Mouse (Mus musculus) CH12.LX (cell line): ENCODE data around the gene Hlcs. TPM values are rescaled to one million over a fixed set of nuclear protein-coding genes. Genes with fewer than 3 reads are reported as not detected.

Experiments
- DNase-seq: peaks from one replicate; pipeline ENCODE4 v3.0.0-alpha.2; 2013; ENCODE audit errors: extremely low read depth
- H3K27ac ChIP-seq: 2 replicates; pipeline ENCODE4 v1.5.1; 2012; ENCODE audit warnings: low read depth, mild to moderate bottlenecking, control low read depth, moderate library complexity; ENCODE audit not compliant: insufficient read depth
- H3K27me3 ChIP-seq: replicated peaks from 2 replicates; pipeline ENCODE3; 2012; ENCODE audit warnings: inconsistent platforms
- H3K36me3 ChIP-seq, 2 experiments: replicated peaks in 1 of 2; 2 replicates each; pipeline versions ENCODE3 to v1.6.1; 2012; ENCODE audit warnings: inconsistent platforms in 1 of 2, low read length in 1 of 2, mild to moderate bottlenecking in 1 of 2, mixed read lengths in 1 of 2, moderate library complexity in 1 of 2; ENCODE audit not compliant: control insufficient read depth in 1 of 2, insufficient read depth in 1 of 2
- H3K4me1 ChIP-seq, 2 experiments: 2 replicates each; pipeline ENCODE4 v1.6.1; 2012; ENCODE audit warnings: inconsistent platforms in 1 of 2, moderate library complexity in 1 of 2; ENCODE audit not compliant: insufficient read depth in 2 of 2, control insufficient read depth in 1 of 2
- H3K4me2 ChIP-seq: 2 replicates; pipeline ENCODE4 v1.6.1; 2012; ENCODE audit warnings: low read depth, mild to moderate bottlenecking, control low read depth; ENCODE audit not compliant: poor library complexity, insufficient read depth, severe bottlenecking
- H3K4me3 ChIP-seq, 3 experiments: fragments of 150-350 bp in 1 of 3; sonication (generic) in 1 of 3; replicated peaks in 1 of 3; 2 replicates each; pipeline versions ENCODE3 to v1.5.1; 2011 to 2012; ENCODE audit warnings: low read depth in 2 of 3, low read length in 2 of 3, mild to moderate bottlenecking in 2 of 3, moderate library complexity in 2 of 3, control low read depth in 1 of 3, improper control_type of control experiment in 1 of 3, inconsistent platforms in 1 of 3, mixed read lengths in 1 of 3; ENCODE audit not compliant: poor library complexity in 1 of 3
- H3K79me2 ChIP-seq: replicated peaks from 2 replicates; pipeline ENCODE4 v1.6.1; 2012; ENCODE audit warnings: mild to moderate bottlenecking, moderate library complexity; ENCODE audit not compliant: control insufficient read depth, poor library complexity, insufficient read depth, severe bottlenecking; ENCODE audit errors: extremely low read depth
- H3K9ac ChIP-seq: 2 replicates; pipeline ENCODE4 v1.6.1; 2012; ENCODE audit warnings: low read depth, mild to moderate bottlenecking, control low read depth, moderate library complexity; ENCODE audit not compliant: insufficient read depth
- H3K9me3 ChIP-seq: replicated peaks from 2 replicates; pipeline ENCODE3; 2012; ENCODE audit warnings: low read length, inconsistent platforms, mixed read lengths
- BHLHE40 ChIP-seq: IDR thresholded peaks from 2 replicates; pipeline ENCODE4 v1.6.1; 2011; ENCODE audit warnings: mild to moderate bottlenecking, low read depth, low read length, improper control_type of control experiment
- CHD1 ChIP-seq: IDR thresholded peaks from 2 replicates; pipeline ENCODE4 v1.6.1; 2012; ENCODE audit warnings: low read depth, low read length, improper control_type of control experiment, inconsistent platforms
- CTCF ChIP-seq, 2 experiments: IDR thresholded peaks in 1 of 2; conservative IDR thresholded peaks in 1 of 2; 2 replicates each; pipeline ENCODE4 v1.5.1; 2011 to 2012; ENCODE audit warnings: low read depth in 2 of 2, low read length in 2 of 2, improper control_type of control experiment in 1 of 2, inconsistent platforms in 1 of 2, mild to moderate bottlenecking in 1 of 2, moderate library complexity in 1 of 2
- ELF1 ChIP-seq: IDR thresholded peaks from 2 replicates; pipeline ENCODE4 v1.6.1; 2014; ENCODE audit warnings: low read depth, mild to moderate bottlenecking, inconsistent platforms, low read length, improper control_type of control experiment
- EP300 ChIP-seq: IDR thresholded peaks from 2 replicates; pipeline ENCODE4 v1.6.1; 2011; ENCODE audit warnings: low read length, improper control_type of control experiment
- GABPA ChIP-seq: IDR thresholded peaks from 2 replicates; pipeline ENCODE4 v1.6.1; 2012; ENCODE audit warnings: low read depth, low read length, improper control_type of control experiment, inconsistent platforms; ENCODE audit not compliant: insufficient replicate concordance
- HCFC1 ChIP-seq: IDR thresholded peaks from 2 replicates; pipeline ENCODE4 v1.6.1; 2012; ENCODE audit warnings: low read depth, mild to moderate bottlenecking, inconsistent platforms, low read length, improper control_type of control experiment
- JUN ChIP-seq: IDR thresholded peaks from 2 replicates; pipeline ENCODE4 v1.6.1; 2011; ENCODE audit warnings: low read depth, mild to moderate bottlenecking, low read length, improper control_type of control experiment, moderate library complexity; ENCODE audit not compliant: insufficient read depth
- JUND ChIP-seq: conservative IDR thresholded peaks from 2 replicates; pipeline ENCODE4 v1.6.1; 2011; ENCODE audit warnings: low read depth, low read length, improper control_type of control experiment
- KAT2A ChIP-seq: IDR thresholded peaks from 2 replicates; pipeline ENCODE4 v1.6.1; 2012; ENCODE audit warnings: low read length, improper control_type of control experiment, inconsistent platforms; ENCODE audit not compliant: insufficient replicate concordance
- MAFK ChIP-seq: IDR thresholded peaks from 2 replicates; pipeline ENCODE4 v1.6.1; 2011; ENCODE audit warnings: low read length, improper control_type of control experiment; ENCODE audit not compliant: insufficient replicate concordance
- MAZ ChIP-seq: IDR thresholded peaks from 2 replicates; pipeline ENCODE4 v1.6.1; 2012; ENCODE audit warnings: low read depth, mild to moderate bottlenecking, inconsistent platforms, low read length, improper control_type of control experiment, moderate library complexity
- MEF2A ChIP-seq: IDR thresholded peaks from 2 replicates; pipeline ENCODE4 v1.6.1; 2014; ENCODE audit warnings: low read depth, mild to moderate bottlenecking, inconsistent platforms, low read length, improper control_type of control experiment, borderline replicate concordance
- NRF1 ChIP-seq: IDR thresholded peaks from 2 replicates; pipeline ENCODE4 v1.6.1; 2014; ENCODE audit warnings: low read depth, mild to moderate bottlenecking, inconsistent platforms, low read length, improper control_type of control experiment, moderate library complexity
- PAX5 ChIP-seq: IDR thresholded peaks from 2 replicates; pipeline ENCODE4 v1.6.1; 2012; ENCODE audit warnings: low read length, inconsistent platforms, mixed read lengths
- POLR2AphosphoS2 ChIP-seq: IDR thresholded peaks from 2 replicates; pipeline ENCODE4 v1.6.1; 2011; ENCODE audit warnings: low read depth, low read length, improper control_type of control experiment
- RCOR1 ChIP-seq: conservative IDR thresholded peaks from 2 replicates; pipeline ENCODE4 v1.6.1; 2012; ENCODE audit warnings: low read depth, mild to moderate bottlenecking, inconsistent platforms, low read length, improper control_type of control experiment
- TBP ChIP-seq: conservative IDR thresholded peaks from 2 replicates; pipeline ENCODE4 v1.6.1; 2011; ENCODE audit warnings: low read depth, low read length, improper control_type of control experiment
- USF2 ChIP-seq: conservative IDR thresholded peaks from 2 replicates; pipeline ENCODE4 v1.6.1; 2011; ENCODE audit warnings: low read depth, low read length, improper control_type of control experiment
- ZC3H11A ChIP-seq: IDR thresholded peaks from 2 replicates; pipeline ENCODE4 v1.6.1; 2012; ENCODE audit warnings: low read depth, mild to moderate bottlenecking, inconsistent platforms, low read length, improper control_type of control experiment
- ZKSCAN1 ChIP-seq: IDR thresholded peaks from 2 replicates; pipeline ENCODE4 v1.6.1; 2012; ENCODE audit warnings: low read depth, inconsistent platforms, low read length, improper control_type of control experiment, borderline replicate concordance
- ZNF384 ChIP-seq: IDR thresholded peaks from 2 replicates; pipeline ENCODE4 v1.6.1; 2012; ENCODE audit warnings: low read depth, low read length, improper control_type of control experiment, inconsistent platforms
- dilution Hi-C: fragments of 300-500 bp; cut with MboI; formaldehyde crosslinking; loops from 2 replicates; pipeline ENCODE4 v1.14.3; 2020; ENCODE audit warnings: low sequenced_read_pairs; ENCODE audit not compliant: extremely low pct_unique_long_range_greater_than_20kb, extremely low pct_ligation_motif_present
- in situ Hi-C: fragments of 300-500 bp; cut with MboI; formaldehyde crosslinking; loops from 3 replicates; pipeline ENCODE4 v1.14.3; 2019; ENCODE audit warnings: low sequenced_read_pairs, low pct_ligation_motif_present, low pct_unique_long_range_greater_than_20kb, mixed read lengths
- polyA plus RNA-seq: library from polyadenylated mRNA; unstranded; fragments of >175 nt; gene quantifications from 2 replicates; pipeline ENCODE4 v1.2.1, GENCODE M21; 2012; ENCODE audit warnings: low read depth; ENCODE audit not compliant: insufficient read length
- total RNA-seq, 2 experiments: library from RNA; depleted of rRNA; stranded (reverse); fragments of 300-350 nt in 1 of 2; fragments of >200 nt in 1 of 2; gene quantifications; 2 replicates each; pipeline ENCODE4 v1.2.3; 2012 to 2014

Hlcs gene
- total and polyA plus RNA-seq, 3 experiments: 5.3 to 12.5 (median 9.4) TPM

- Histone ChIP-seq H3K9ac (no peak overlapping the region), H3K36me3 (peaks cover 0 to 6% of the 10 kb centered on the region in 2 experiments), H3K79me2 (no peaks in the 10 kb centered on the region), H3K4me3 (no peak overlapping the region), H3K4me2 (no peak overlapping the region), H3K27me3 (no peaks in the 10 kb centered on the region), H3K9me3 (no peaks in the 10 kb centered on the region), H3K27ac (no peak overlapping the region), H3K4me1 (peaks cover 2 to 34% of the 10 kb centered on the region in 2 experiments; a peak in 2 of 4 replicates)
- in situ Hi-C loops: loop anchor here (5.0 kb wide), 1 partner anchor 33 kb away; no protein-coding TSS in a partner anchor
- no peak for TF ChIP-seq EP300
- TF ChIP-seq CTCF (conservative IDR thresholded peaks at IDR 0.05 in 1 of 2, IDR thresholded peaks at IDR 0.05 in 1 of 2; ENCODE audit: low read depth in 2 of 2, low read length in 2 of 2): no peak
- no peak for TF ChIP-seq ZC3H11A
- TF ChIP-seq ELF1: no peak
- TF ChIP-seq BHLHE40: no peak
- no peak for TF ChIP-seq POLR2AphosphoS2
- TF ChIP-seq MAFK: no peak
- dilution Hi-C loops: no loop called here
- no peak for DNase-seq
Observed at GRCm38 (mm10) chr16:94179341-94180121, 133.8 kb downstream of the Hlcs start.

- no peak for TF ChIP-seq KAT2A
- TF ChIP-seq CHD1: no peak
- no peak for TF ChIP-seq TBP
- TF ChIP-seq ZC3H11A: no peak
- TF ChIP-seq RCOR1: no peak
- TF ChIP-seq GABPA: no peak
- TF ChIP-seq ZNF384: no peak
- no peak for TF ChIP-seq MAZ
- no peak for TF ChIP-seq NRF1
- TF ChIP-seq MEF2A: no peak
- TF ChIP-seq BHLHE40: no peak
- no peak for TF ChIP-seq HCFC1
- no peak for TF ChIP-seq POLR2AphosphoS2
- no peak for TF ChIP-seq JUND
- TF ChIP-seq USF2: no peak
- no peak for TF ChIP-seq ZKSCAN1
- no peak for TF ChIP-seq MAFK
- TF ChIP-seq JUN: no peak
- TF ChIP-seq PAX5: no peak
- dilution Hi-C loops (no loop called here), in situ Hi-C loops (loop anchor here (5.0 kb wide), 1 partner anchor 34 kb away; no protein-coding TSS in a partner anchor)
- Histone ChIP-seq H3K27ac (no peak overlapping the region), H3K27me3 (no peaks in the 10 kb centered on the region), H3K4me2 (no peak overlapping the region), H3K4me1 (peaks cover 2 to 43% of the 10 kb centered on the region in 2 experiments; a peak in 2 of 4 replicates), H3K9ac (no peak overlapping the region), H3K36me3 (peaks cover 0 to 7% of the 10 kb centered on the region in 2 experiments), H3K4me3 (no peak overlapping the region), H3K9me3 (no peaks in the 10 kb centered on the region), H3K79me2 (no peaks in the 10 kb centered on the region)
- DNase-seq: no peak
Observed at GRCm38 (mm10) chr16:94178441-94179220, 134.7 kb downstream of the Hlcs start.
